Mouse (Mus musculus) hindbrain, embryonic 15.5 days (tissue): ENCODE results near the gene Ppard. TPM values are rescaled to one million over a fixed set of nuclear protein-coding genes. Genes with fewer than 3 reads are reported as not detected.

ENCODE experiments used
- ATAC-seq: fragments of 200-750 bp; cut with Nextera tagmentation; 2 replicates; pipeline ENCODE4 v1.8.0; 2017; ENCODE audit warnings: low read depth, moderate number of reproducible peaks, moderate TSS enrichment; ENCODE audit not compliant: low FRiP score
- H3K27ac ChIP-seq: fragments of 300-500 bp; sonication (generic); replicated peaks from 2 replicates; pipeline ENCODE4 v1.5.1; 2015; ENCODE audit warnings: mild to moderate bottlenecking, inconsistent platforms
- H3K27me3 ChIP-seq: fragments of 300-500 bp; sonication (generic); 2 replicates; pipeline ENCODE4 v1.6.1; 2015; ENCODE audit warnings: control low read depth, inconsistent platforms
- H3K36me3 ChIP-seq: fragments of 300-500 bp; sonication (generic); 2 replicates; pipeline ENCODE4 v1.6.1; 2015; ENCODE audit warnings: control low read depth, inconsistent platforms
- H3K4me1 ChIP-seq: fragments of 300-500 bp; sonication (generic); replicated peaks from 2 replicates; pipeline ENCODE4 v1.6.1; 2015; ENCODE audit warnings: control low read depth, inconsistent platforms
- H3K4me2 ChIP-seq: fragments of 300-500 bp; sonication (generic); 2 replicates; pipeline ENCODE4 v1.6.1; 2015; ENCODE audit warnings: moderate library complexity, mild to moderate bottlenecking, inconsistent platforms
- H3K4me3 ChIP-seq: fragments of 300-500 bp; sonication (generic); 2 replicates; pipeline ENCODE4 v1.5.1; 2015; ENCODE audit warnings: mild to moderate bottlenecking, inconsistent platforms
- H3K9ac ChIP-seq: fragments of 300-500 bp; sonication (generic); 2 replicates; pipeline ENCODE4 v1.6.1; 2015; ENCODE audit warnings: inconsistent platforms
- H3K9me3 ChIP-seq: fragments of 300-500 bp; sonication (generic); 2 replicates; pipeline ENCODE4 v1.6.1; 2016; ENCODE audit warnings: control low read depth, inconsistent platforms
- WGBS: fragments of 180-500 bp; shearing (Covaris S2); methylation state at CpG from one replicate; pipeline ENCODE4 v1.1.7; 2015; 5-methylcytosine and 5-hydroxymethylcytosine counted together
- polyA plus RNA-seq: library from polyadenylated mRNA; unstranded; fragments of >200 nt; fragmentation: Nextera tagmentation; extraction: Ambion mirVana; gene quantifications from 2 replicates; pipeline ENCODE4 v1.2.1, GENCODE M21; 2015

Gene Ppard
- polyA plus RNA-seq, 1 experiment from 2014 or later, result 2.2 TPM

DNA sequence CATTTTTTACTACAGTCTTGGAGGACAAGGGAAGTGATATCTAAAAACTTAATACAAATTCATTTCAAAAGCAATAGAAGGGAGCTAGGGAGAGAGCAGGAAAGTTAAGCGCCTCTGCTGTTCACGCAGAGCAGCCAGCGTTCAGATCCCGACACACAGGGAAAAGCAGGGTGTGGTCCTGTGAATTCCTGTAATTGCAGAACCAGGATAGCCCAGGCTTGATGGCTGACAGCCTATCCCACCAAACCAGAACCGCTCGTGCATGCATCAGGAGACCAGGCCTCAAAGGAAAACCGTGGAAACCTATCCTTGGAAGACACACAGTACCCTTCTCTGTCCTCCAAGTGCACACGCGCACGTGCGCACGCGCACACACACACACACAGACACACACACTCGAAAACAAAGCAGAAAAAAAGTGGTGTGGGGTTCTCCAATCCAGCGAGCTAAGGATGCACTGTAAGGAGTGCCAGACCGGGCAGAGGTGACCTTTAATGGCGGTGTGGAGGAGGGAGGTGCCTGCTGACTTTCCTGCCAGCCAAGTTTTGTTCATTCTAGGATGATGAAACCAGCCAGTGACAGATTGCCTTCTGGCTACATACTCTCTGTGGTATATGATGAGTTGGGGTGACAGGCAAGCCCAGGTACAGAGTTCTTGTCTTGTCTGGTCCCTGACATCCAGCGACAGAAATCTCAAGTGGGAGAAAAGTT is 1.3 kb upstream of the Ppard start:
- Histone ChIP-seq H3K36me3 (no peaks in the 10 kb centered on the region), H3K4me1 (peaks cover 10% of the 10 kb centered on the region), H3K9me3 (no peaks in the 10 kb centered on the region), H3K27me3 (no peaks in the 10 kb centered on the region), H3K27ac (no peak overlapping the region), H3K4me2 (no peak overlapping the region), H3K9ac (no peak overlapping the region), H3K4me3 (no peak overlapping the region)
- no peak for ATAC-seq
- 86% methylated on average over 18 of the region's 18 CpGs for WGBS

- Histone ChIP-seq H3K4me3 (peak overlapping the region; percentile 66), H3K27ac (peak overlapping the region; percentile 78), H3K9me3 (no peaks in the 10 kb centered on the region), H3K36me3 (no peaks in the 10 kb centered on the region), H3K4me2 (peak overlapping the region; percentile 95), H3K4me1 (peaks cover 23% of the 10 kb centered on the region), H3K9ac (peak overlapping the region; percentile 69), H3K27me3 (no peaks in the 10 kb centered on the region)
- 6% methylated on average over 17 of the region's 17 CpGs for WGBS
- no peak; the same call in 1 of the 2 replicates for ATAC-seq
These were observed 711 bp downstream of the Ppard start for GRCm38 (mm10) chr17:28233091-28233731.

DNA sequence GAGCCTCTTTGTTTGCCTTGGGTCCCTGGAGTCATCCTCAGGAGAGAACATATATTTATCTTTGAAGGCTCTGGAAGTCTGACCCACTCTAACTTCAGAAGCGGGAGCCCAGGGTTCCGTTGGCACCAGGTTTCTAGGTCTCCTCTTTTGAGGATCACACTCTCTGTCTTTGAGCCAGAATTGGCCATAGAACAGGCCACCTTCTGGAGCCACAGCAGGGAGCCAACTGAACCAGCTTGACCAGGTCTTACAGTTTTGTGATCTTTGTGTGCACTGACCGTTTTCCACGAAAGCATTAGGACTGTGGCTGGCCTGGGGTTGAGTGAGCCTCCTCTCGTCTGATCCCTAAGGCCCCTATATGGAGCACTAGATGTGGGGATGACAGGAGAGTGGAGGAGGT is 2.1 kb downstream of the Ppard start:
- Histone ChIP-seq H3K9ac (no peak overlapping the region), H3K27ac (no peak overlapping the region), H3K4me3 (no peak overlapping the region), H3K36me3 (no peaks in the 10 kb centered on the region), H3K27me3 (no peaks in the 10 kb centered on the region), H3K9me3 (no peaks in the 10 kb centered on the region), H3K4me2 (peak overlapping the region; percentile 95; the same call in 1 of the 2 replicates), H3K4me1 (peaks cover 23% of the 10 kb centered on the region)
- WGBS, result 86% methylated on average over 5 of the region's 5 CpGs
- no peak for ATAC-seq

DNA sequence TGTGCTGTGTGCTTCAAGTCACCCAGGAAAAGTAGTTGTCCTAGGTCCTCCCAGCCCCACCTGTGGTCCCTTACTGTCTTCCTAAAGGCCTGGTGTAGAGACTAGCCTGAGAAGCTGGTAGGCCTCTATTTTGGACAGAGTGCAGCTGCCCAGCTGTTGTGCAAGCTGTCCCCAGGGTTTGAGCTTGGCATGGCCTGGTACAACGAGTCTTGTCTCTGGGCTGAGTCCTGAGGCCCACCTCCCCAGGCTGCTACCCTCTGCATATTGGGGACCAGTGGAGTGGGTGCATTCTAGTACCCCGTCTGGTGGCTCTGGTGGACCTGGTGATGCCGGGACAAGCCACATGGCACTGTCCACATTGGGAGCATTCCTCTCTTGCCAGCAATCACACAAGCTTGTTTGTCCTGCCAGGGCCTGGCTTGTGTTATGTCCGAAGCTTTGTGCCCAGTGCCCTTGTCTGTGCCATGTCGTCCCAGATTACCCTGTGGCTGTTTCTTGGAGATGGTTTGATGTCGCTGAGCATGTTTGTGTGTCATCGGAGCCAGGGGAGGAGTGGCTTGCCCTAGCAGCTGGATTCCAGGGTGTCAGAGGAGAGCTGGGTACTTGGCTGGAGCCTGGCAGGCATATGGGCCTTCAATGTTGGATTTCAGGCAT is 3.6 kb downstream of the Ppard start:
- H3K36me3 ChIP-seq, result no peaks in the 10 kb centered on the region
- ATAC-seq, result no peak
- no peak overlapping the region for H3K27ac ChIP-seq
- WGBS, result 81% methylated on average over 7 of the region's 7 CpGs
- no peaks in the 10 kb centered on the region for H3K9me3 ChIP-seq
- H3K9ac ChIP-seq, result no peak overlapping the region
- H3K4me1 ChIP-seq, result peaks cover 23% of the 10 kb centered on the region
- H3K27me3 ChIP-seq, result no peaks in the 10 kb centered on the region
- no peak overlapping the region for H3K4me2 ChIP-seq
- H3K4me3 ChIP-seq, result no peak overlapping the region

DNA sequence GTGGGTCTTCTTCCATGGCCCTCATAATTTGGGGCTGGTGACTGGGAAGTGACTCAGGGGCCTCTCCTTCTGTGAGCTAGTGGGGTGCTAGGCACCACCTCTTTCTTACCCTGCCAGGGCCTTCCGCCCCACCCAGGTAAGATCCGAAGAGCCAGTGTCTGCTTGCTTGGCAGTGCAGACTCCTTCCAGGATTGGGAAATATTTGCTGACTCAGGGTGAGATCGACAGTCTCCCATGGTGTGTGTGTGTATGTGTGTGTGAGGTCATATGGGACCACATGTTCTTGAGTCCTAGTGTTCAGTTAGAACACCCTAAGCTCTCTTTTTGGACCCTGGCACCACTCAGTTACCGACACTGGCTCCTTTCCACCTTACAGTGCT is 4.1 kb downstream of the Ppard start:
- Histone ChIP-seq H3K4me2 (no peak overlapping the region), H3K36me3 (no peaks in the 10 kb centered on the region), H3K27me3 (no peaks in the 10 kb centered on the region), H3K4me3 (no peak overlapping the region), H3K27ac (no peak overlapping the region), H3K4me1 (peaks cover 23% of the 10 kb centered on the region), H3K9ac (no peak overlapping the region), H3K9me3 (no peaks in the 10 kb centered on the region)
- WGBS, result 87% methylated on average over 4 of the region's 4 CpGs
- ATAC-seq, result no peak

GRCm38 (mm10) chr17:28237362-28237761 is 4.9 kb downstream of the Ppard start:
- Histone ChIP-seq H3K36me3 (no peaks in the 10 kb centered on the region), H3K27me3 (no peaks in the 10 kb centered on the region), H3K4me3 (no peak overlapping the region), H3K9ac (no peak overlapping the region), H3K27ac (0 out of 2 replicates have a peak overlapping the region, but pooled peaks have one; percentile 10), H3K9me3 (no peaks in the 10 kb centered on the region), H3K4me1 (peaks cover 23% of the 10 kb centered on the region), H3K4me2 (no peak overlapping the region)
- 50% methylated on average over 5 of the region's 5 CpGs for WGBS
- ATAC-seq, result no peak

DNA sequence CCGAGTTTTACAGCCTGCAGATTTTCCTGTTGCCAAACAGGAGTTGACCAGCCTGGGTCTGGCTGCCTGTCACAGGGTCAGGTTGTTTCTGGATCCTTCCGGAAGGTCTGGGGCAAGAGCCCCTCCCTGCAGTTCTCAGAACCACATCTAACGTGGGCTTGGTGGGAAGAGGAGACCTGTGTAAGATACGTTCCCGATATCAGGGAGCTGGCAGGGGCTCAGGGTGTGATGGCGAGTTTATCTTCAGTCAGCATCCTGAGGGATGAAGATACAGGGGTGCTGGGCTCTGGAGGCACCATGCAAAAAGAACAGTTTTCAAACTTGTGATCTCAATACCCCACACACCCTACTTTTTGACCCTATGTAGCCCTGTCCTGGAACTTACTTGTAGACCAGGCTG is 5.4 kb downstream of the Ppard start:
- H3K9me3 ChIP-seq, result no peaks in the 10 kb centered on the region
- no peak overlapping the region for H3K4me2 ChIP-seq
- 74% methylated on average over 6 of the region's 6 CpGs for WGBS
- no peak overlapping the region for H3K27ac ChIP-seq
- no peak overlapping the region for H3K4me3 ChIP-seq
- no peak overlapping the region for H3K9ac ChIP-seq
- H3K27me3 ChIP-seq, result no peaks in the 10 kb centered on the region
- H3K4me1 ChIP-seq, result peaks cover 23% of the 10 kb centered on the region
- no peak for ATAC-seq
- no peaks in the 10 kb centered on the region for H3K36me3 ChIP-seq

GRCm38 (mm10) chr17:28240846-28241245 is 8.3 kb downstream of the Ppard start:
- Histone ChIP-seq H3K36me3 (no peaks in the 10 kb centered on the region), H3K4me2 (no peak overlapping the region), H3K9me3 (no peaks in the 10 kb centered on the region), H3K4me3 (no peak overlapping the region), H3K27ac (no peak overlapping the region), H3K4me1 (peaks cover 31% of the 10 kb centered on the region), H3K9ac (no peak overlapping the region), H3K27me3 (no peaks in the 10 kb centered on the region)
- no peak for ATAC-seq
- 94% methylated on average over 5 of the region's 5 CpGs for WGBS

- WGBS, result 84% methylated on average over 6 of the region's 6 CpGs
- ATAC-seq, result no peak
- no peaks in the 10 kb centered on the region for H3K9me3 ChIP-seq
These were observed 9.8 kb downstream of the Ppard start for GRCm38 (mm10) chr17:28242296-28242695.

GRCm38 (mm10) chr17:28244214-28244613 is 11.7 kb downstream of the Ppard start:
- Histone ChIP-seq H3K4me1 (peaks cover 15% of the 10 kb centered on the region), H3K36me3 (no peaks in the 10 kb centered on the region), H3K4me3 (no peak overlapping the region), H3K4me2 (no peak overlapping the region), H3K27me3 (no peaks in the 10 kb centered on the region), H3K9me3 (no peaks in the 10 kb centered on the region), H3K27ac (peak overlapping the region; percentile 64), H3K9ac (no peak overlapping the region)
- 87% methylated on average over 6 of the region's 6 CpGs for WGBS
- ATAC-seq, result 0 out of 2 replicates have a peak, but pooled peaks have one; percentile 12

More at GRCm38 (mm10) chr17:28242296-28242695, 9.8 kb downstream of the Ppard start:
- Histone ChIP-seq H3K9ac (no peak overlapping the region), H3K4me1 (peaks cover 23% of the 10 kb centered on the region), H3K27me3 (no peaks in the 10 kb centered on the region), H3K4me3 (no peak overlapping the region), H3K27ac (no peak overlapping the region), H3K4me2 (no peak overlapping the region), H3K36me3 (no peaks in the 10 kb centered on the region)

DNA sequence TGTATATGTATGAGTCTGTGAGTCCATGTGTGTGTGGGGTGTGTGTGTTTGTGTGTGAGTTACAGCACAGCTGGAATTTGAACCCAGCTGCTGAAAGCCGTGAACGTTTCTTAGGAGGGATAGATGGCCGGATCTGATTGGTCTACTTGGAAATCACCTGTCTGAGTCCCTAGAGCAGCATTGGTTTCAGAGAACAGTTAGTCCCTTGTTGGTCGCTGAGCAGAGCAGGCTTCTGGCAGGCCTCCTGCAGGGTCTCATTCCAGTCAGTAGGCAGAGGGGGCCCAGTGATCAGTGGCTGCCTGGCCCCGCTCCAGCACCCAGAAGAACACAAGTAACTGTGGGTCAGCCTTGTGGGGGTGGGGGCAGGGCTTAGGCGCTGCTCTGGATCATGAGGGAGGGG is 12.2 kb downstream of the Ppard start:
- H3K27ac ChIP-seq, result peak overlapping the region; percentile 64
- no peaks in the 10 kb centered on the region for H3K9me3 ChIP-seq
- H3K27me3 ChIP-seq, result no peaks in the 10 kb centered on the region
- H3K4me2 ChIP-seq, result no peak overlapping the region
- peak; percentile 84 for ATAC-seq
- H3K9ac ChIP-seq, result no peak overlapping the region
- no peaks in the 10 kb centered on the region for H3K36me3 ChIP-seq
- peaks cover 15% of the 10 kb centered on the region for H3K4me1 ChIP-seq
- 27% methylated on average over 6 of the region's 6 CpGs for WGBS
- H3K4me3 ChIP-seq, result no peak overlapping the region

- WGBS, result 79% methylated on average over 11 of the region's 11 CpGs
These were observed 14.1 kb downstream of the Ppard start for GRCm38 (mm10) chr17:28246640-28247039.

More at GRCm38 (mm10) chr17:28246640-28247039, 14.1 kb downstream of the Ppard start:
- Histone ChIP-seq H3K9ac (no peak overlapping the region), H3K36me3 (no peaks in the 10 kb centered on the region), H3K4me2 (no peak overlapping the region), H3K27ac (no peak overlapping the region), H3K4me3 (no peak overlapping the region), H3K27me3 (no peaks in the 10 kb centered on the region), H3K4me1 (peaks cover 15% of the 10 kb centered on the region), H3K9me3 (no peaks in the 10 kb centered on the region)
- ATAC-seq, result no peak
